Mouse (Mus musculus) lung, embryonic 15.5 days (tissue): ENCODE data around the gene Whrn. TPM values are rescaled to one million over a fixed set of nuclear protein-coding genes. Genes with fewer than 3 reads are reported as not detected.

Source experiments
- ATAC-seq: fragments of 200-750 bp; cut with Nextera tagmentation; 2 replicates; pipeline ENCODE4 v1.8.0; 2017; ENCODE audit warnings: moderate number of reproducible peaks, borderline replicate concordance; ENCODE audit not compliant: low FRiP score, low TSS enrichment; ENCODE audit errors: extremely low read depth
- H3K27ac ChIP-seq: fragments of 300-500 bp; sonication (generic); 2 replicates; pipeline ENCODE4 v1.5.1; 2015; ENCODE audit warnings: moderate library complexity, mild to moderate bottlenecking, inconsistent platforms
- H3K27me3 ChIP-seq: fragments of 300-500 bp; sonication (generic); 2 replicates; pipeline ENCODE4 v1.6.1; 2015; ENCODE audit warnings: inconsistent platforms
- H3K36me3 ChIP-seq: fragments of 300-500 bp; sonication (generic); 2 replicates; pipeline ENCODE4 v1.6.1; 2015; ENCODE audit warnings: inconsistent platforms
- H3K4me1 ChIP-seq: fragments of 300-500 bp; sonication (generic); 2 replicates; pipeline ENCODE4 v1.6.1; 2015; ENCODE audit warnings: inconsistent platforms
- H3K4me2 ChIP-seq: fragments of 300-500 bp; sonication (generic); 2 replicates; pipeline ENCODE4 v1.6.1; 2015; ENCODE audit warnings: inconsistent platforms, mild to moderate bottlenecking, moderate library complexity
- H3K4me3 ChIP-seq: fragments of 300-500 bp; sonication (generic); 2 replicates; pipeline ENCODE4 v1.5.1; 2015; ENCODE audit warnings: mild to moderate bottlenecking, inconsistent platforms
- H3K9ac ChIP-seq: fragments of 300-500 bp; sonication (generic); 2 replicates; pipeline ENCODE4 v1.6.1; 2015; ENCODE audit warnings: inconsistent platforms
- H3K9me3 ChIP-seq: fragments of 300-500 bp; sonication (generic); 2 replicates; pipeline ENCODE4 v1.6.1; 2016; ENCODE audit warnings: inconsistent platforms
- WGBS: fragments of 180-500 bp; shearing (Covaris S2); methylation state at CpG from one replicate; pipeline ENCODE4 v1.1.7; 2015; 5-methylcytosine and 5-hydroxymethylcytosine counted together
- polyA plus RNA-seq: library from polyadenylated mRNA; unstranded; fragments of >200 nt; fragmentation: Nextera tagmentation; extraction: Ambion mirVana; gene quantifications from 2 replicates; pipeline ENCODE4 v1.2.1, GENCODE M21; 2015

Whrn gene
- polyA plus RNA-seq, 1 experiment from 2014 or later, result 2.7 TPM

DNA sequence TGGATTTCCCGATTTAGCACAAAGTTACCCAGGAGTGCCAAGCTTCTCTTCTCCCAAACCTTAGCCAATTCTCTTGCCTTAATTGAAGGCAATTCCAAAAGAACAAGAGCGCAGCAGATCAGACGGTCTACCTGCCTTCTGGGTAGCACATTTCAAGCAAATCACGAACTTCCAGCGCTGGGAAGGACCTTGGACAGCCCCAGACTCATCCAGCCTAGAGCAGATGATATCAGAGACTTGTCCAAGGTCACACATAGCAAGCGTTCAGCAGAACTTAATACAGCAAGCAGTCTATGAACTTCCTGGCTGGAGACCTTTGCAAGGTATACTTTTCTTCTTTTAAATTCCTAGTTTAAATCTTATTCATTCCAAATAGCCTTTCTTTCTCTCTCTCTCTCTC lies 4.3 kb downstream of the Whrn start:
- Histone ChIP-seq H3K9me3 (no peaks in the 10 kb centered on the region), H3K27me3 (peaks cover 23% of the 10 kb centered on the region), H3K4me3 (no peak overlapping the region), H3K36me3 (no peaks in the 10 kb centered on the region), H3K4me1 (peaks cover 27% of the 10 kb centered on the region), H3K4me2 (no peak overlapping the region), H3K9ac (no peak overlapping the region), H3K27ac (no peak overlapping the region)
- no peak for ATAC-seq
- 72% methylated on average over 6 of the region's 6 CpGs for WGBS

- Histone ChIP-seq H3K9me3 (no peaks in the 10 kb centered on the region), H3K4me1 (peaks cover 16% of the 10 kb centered on the region), H3K9ac (no peak overlapping the region), H3K36me3 (no peaks in the 10 kb centered on the region), H3K27me3 (peaks cover 16% of the 10 kb centered on the region), H3K4me2 (no peak overlapping the region), H3K4me3 (no peak overlapping the region), H3K27ac (no peak overlapping the region)
- no peak for ATAC-seq
- WGBS, result 72% methylated on average over 3 of the region's 3 CpGs
These were observed 5.6 kb downstream of the Whrn start for GRCm38 (mm10) chr4:63490146-63490545.

DNA sequence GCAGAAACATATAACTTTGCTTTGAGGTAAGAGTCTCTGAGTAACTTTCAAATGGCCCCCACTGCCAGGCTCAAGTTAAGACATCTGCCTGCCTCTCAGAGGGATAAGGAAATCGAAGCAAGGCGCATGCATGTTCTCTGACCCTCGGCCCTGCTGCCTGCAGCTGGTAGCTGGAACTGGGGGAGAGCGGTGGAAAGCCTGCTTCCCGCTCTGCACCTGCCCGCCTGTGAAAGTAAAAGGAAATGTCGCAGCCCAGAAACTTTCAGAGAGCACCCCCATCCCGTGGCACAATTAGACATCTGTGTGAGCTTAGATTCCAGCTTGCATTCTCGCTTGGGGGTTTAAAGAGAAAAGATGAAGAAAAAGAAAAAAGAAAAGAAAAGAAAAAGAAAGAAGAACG lies 6.1 kb downstream of the Whrn start:
- no peak overlapping the region for H3K4me2 ChIP-seq
- no peak overlapping the region for H3K27ac ChIP-seq
- no peak for ATAC-seq
- 75% methylated on average over 10 of the region's 10 CpGs for WGBS
- H3K4me3 ChIP-seq, result no peak overlapping the region
- H3K9me3 ChIP-seq, result no peaks in the 10 kb centered on the region
- no peak overlapping the region for H3K9ac ChIP-seq
- no peaks in the 10 kb centered on the region for H3K36me3 ChIP-seq
- peaks cover 12% of the 10 kb centered on the region for H3K27me3 ChIP-seq
- H3K4me1 ChIP-seq, result peaks cover 12% of the 10 kb centered on the region

DNA sequence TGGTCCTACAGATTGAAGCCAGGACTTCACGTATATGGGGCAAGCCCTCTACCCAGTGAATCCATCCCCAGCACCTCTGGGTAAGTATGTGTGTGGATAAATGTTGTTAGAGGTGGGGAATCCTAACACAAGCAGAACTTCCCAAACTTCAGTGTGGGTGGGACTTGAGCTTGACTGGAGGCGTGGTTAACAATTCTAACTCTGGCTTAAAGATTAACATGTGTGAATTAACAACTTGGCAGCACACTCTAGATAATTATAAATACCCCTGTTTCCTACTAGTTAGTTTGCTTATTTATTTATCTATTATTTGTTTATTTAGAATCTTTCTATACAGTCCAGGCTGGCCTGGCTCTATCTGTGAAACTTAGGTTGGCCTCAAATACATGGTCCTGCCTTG lies 7.9 kb downstream of the Whrn start:
- Histone ChIP-seq H3K4me3 (no peak overlapping the region), H3K9ac (no peak overlapping the region), H3K4me1 (no peaks in the 10 kb centered on the region), H3K27ac (no peak overlapping the region), H3K27me3 (peaks cover 6% of the 10 kb centered on the region; the same call in 1 of the 2 replicates), H3K9me3 (no peaks in the 10 kb centered on the region), H3K36me3 (no peaks in the 10 kb centered on the region), H3K4me2 (no peak overlapping the region)
- WGBS, result 91% methylated on average over 2 of the region's 2 CpGs
- no peak for ATAC-seq

GRCm38 (mm10) chr4:63487256-63487655 lies 8.5 kb downstream of the Whrn start:
- ATAC-seq, result no peak
- Histone ChIP-seq H3K9me3 (no peaks in the 10 kb centered on the region), H3K4me3 (no peak overlapping the region), H3K27ac (no peak overlapping the region), H3K36me3 (no peaks in the 10 kb centered on the region), H3K27me3 (peaks cover under 1% of the 10 kb centered on the region; the same call in 1 of the 2 replicates), H3K4me1 (no peaks in the 10 kb centered on the region), H3K9ac (no peak overlapping the region), H3K4me2 (no peak overlapping the region)
- 85% methylated on average over 6 of the region's 6 CpGs for WGBS

- Histone ChIP-seq H3K27me3 (no peaks in the 10 kb centered on the region; the same call in 1 of the 2 replicates), H3K4me2 (no peak overlapping the region), H3K4me3 (no peak overlapping the region), H3K36me3 (no peaks in the 10 kb centered on the region), H3K9me3 (no peaks in the 10 kb centered on the region), H3K9ac (no peak overlapping the region), H3K27ac (no peak overlapping the region), H3K4me1 (no peaks in the 10 kb centered on the region)
- no peak for ATAC-seq
- WGBS, result 61% methylated on average over 4 of the region's 4 CpGs
These were observed 9.3 kb downstream of the Whrn start for GRCm38 (mm10) chr4:63486523-63486922.

GRCm38 (mm10) chr4:63483741-63484140 lies 12.1 kb downstream of the Whrn start:
- no peaks in the 10 kb centered on the region for H3K36me3 ChIP-seq
- H3K4me2 ChIP-seq, result no peak overlapping the region
- H3K9me3 ChIP-seq, result no peaks in the 10 kb centered on the region
- H3K4me3 ChIP-seq, result no peak overlapping the region
- no peaks in the 10 kb centered on the region for H3K27me3 ChIP-seq
- no peak for ATAC-seq
- 71% methylated on average over 7 of the region's 7 CpGs for whole genome bisulfite sequencing
- H3K27ac ChIP-seq, result no peak overlapping the region
- peaks cover 6% of the 10 kb centered on the region for H3K4me1 ChIP-seq
- no peak overlapping the region for H3K9ac ChIP-seq

DNA sequence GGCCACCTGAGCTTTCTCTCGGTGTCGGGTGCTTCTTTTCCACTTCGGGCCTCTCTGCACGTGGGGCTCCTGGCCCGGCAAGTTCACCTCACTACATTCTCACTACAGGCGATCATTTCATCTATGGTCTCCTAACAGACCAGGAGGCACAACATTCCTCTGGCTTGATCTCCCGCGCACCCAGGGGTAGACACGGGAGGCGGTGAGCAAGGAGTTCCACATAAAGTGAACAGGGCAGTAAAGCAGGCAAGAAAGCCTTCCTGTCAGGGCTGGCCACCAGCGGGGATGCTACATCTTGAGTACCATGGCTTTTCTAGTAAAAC lies 15.0 kb downstream of the Whrn start:
- H3K27ac ChIP-seq, result no peak overlapping the region
- no peak overlapping the region for H3K9ac ChIP-seq
- WGBS, result 45% methylated on average over 11 of the region's 11 CpGs
- H3K27me3 ChIP-seq, result no peaks in the 10 kb centered on the region
- H3K4me2 ChIP-seq, result no peak overlapping the region
- no peaks in the 10 kb centered on the region for H3K36me3 ChIP-seq
- ATAC-seq, result no peak
- peaks cover 6% of the 10 kb centered on the region for H3K4me1 ChIP-seq
- no peak overlapping the region for H3K4me3 ChIP-seq
- no peaks in the 10 kb centered on the region for H3K9me3 ChIP-seq

DNA sequence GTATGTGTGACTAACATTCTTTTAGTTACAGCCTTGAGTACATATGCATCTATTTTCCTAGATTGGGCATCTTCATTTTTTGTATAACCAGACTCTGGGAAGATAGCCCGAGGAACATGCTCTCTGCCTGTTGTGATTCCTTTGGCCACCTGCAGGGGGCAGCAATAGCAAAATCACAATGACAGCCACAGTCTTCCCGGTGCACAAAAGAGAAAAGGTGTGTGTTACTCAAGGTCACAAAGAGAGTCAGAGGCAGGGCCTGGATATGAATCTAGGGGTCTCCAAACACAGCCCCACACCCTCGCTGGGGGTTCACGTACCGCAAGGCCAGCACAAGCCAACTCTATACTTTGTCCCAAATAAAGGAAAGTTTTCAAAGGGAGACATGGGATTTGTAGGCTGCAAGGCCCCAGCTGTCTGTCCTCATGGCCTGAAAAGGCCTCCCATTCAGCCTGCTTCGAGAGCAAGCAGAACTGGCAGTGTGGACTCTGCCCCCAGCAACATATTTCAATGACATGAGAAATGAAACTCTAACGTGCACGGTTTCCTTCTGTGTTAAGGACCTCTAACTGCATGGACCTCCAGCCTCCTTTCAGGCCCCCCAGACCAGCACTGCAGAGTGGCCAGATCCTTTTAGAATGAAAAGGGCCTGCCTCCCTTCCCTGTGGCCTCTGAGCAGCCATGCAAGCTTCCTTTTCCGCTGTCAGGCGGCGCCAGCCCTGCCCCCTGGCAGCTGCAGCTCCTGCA lies 15.5 kb downstream of the Whrn start:
- no peaks in the 10 kb centered on the region for H3K9me3 ChIP-seq
- WGBS, result 35% methylated on average over 11 of the region's 11 CpGs
- H3K4me2 ChIP-seq, result no peak overlapping the region
- H3K27ac ChIP-seq, result no peak overlapping the region
- ATAC-seq, result no peak; the same call in 1 of the 2 replicates
- H3K4me1 ChIP-seq, result peaks cover 6% of the 10 kb centered on the region
- H3K36me3 ChIP-seq, result no peaks in the 10 kb centered on the region
- no peak overlapping the region for H3K4me3 ChIP-seq
- no peaks in the 10 kb centered on the region for H3K27me3 ChIP-seq
- H3K9ac ChIP-seq, result no peak overlapping the region

DNA sequence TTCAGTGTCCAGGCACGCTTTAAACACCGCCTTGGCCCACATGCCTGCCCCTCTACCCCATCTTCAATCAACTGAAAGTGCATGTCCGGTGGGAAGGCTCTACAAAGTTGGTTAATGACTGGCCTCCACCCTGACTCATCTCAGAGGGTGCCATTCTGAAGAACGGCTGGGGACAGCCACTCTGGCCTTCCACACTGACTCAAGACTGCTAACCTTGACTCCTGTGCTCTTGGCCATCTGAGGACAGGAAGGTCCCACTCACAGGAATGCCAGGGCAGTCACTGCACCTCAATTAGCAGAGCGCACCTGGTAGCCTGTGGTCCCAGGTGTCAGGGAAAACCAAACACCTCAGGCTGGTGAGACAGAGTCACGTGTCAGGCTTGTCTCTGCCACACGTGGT lies 17.8 kb downstream of the Whrn start:
- ATAC-seq, result no peak
- 70% methylated on average over 7 of the region's 7 CpGs for WGBS
- H3K4me3 ChIP-seq, result no peak overlapping the region
- no peak overlapping the region for H3K4me2 ChIP-seq
- H3K27ac ChIP-seq, result no peak overlapping the region
- H3K9me3 ChIP-seq, result no peaks in the 10 kb centered on the region
- no peak overlapping the region for H3K9ac ChIP-seq
- H3K36me3 ChIP-seq, result no peaks in the 10 kb centered on the region
- no peaks in the 10 kb centered on the region for H3K27me3 ChIP-seq
- peaks cover 6% of the 10 kb centered on the region for H3K4me1 ChIP-seq

- H3K4me2 ChIP-seq, result no peak overlapping the region
- peaks cover 6% of the 10 kb centered on the region for H3K4me1 ChIP-seq
- H3K4me3 ChIP-seq, result no peak overlapping the region
- H3K9me3 ChIP-seq, result no peaks in the 10 kb centered on the region
- WGBS, result 88% methylated on average over 6 of the region's 6 CpGs
- H3K27ac ChIP-seq, result no peak overlapping the region
- ATAC-seq, result no peak
- no peak overlapping the region for H3K9ac ChIP-seq
- H3K36me3 ChIP-seq, result no peaks in the 10 kb centered on the region
- no peaks in the 10 kb centered on the region for H3K27me3 ChIP-seq
These were observed 18.9 kb downstream of the Whrn start for GRCm38 (mm10) chr4:63476891-63477290.

DNA sequence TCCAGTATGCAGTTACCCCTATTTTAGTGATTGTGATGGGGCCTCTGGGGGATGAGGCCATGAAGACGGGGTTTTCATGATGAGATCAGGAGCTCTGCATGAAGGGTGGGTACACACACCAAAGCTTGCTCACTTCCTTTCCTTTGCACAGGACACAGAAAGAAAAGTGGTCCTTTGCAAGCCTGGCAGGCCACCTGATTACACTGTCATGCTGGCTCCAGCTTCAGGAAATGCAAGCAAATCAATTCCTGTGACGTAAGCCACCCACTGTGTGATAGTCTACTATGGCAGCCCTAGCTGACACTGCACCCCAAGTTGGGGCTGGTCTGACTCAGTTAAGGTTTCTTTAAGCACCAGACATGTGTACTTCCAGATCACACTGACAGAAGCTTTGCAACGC lies 20.6 kb downstream of the Whrn start:
- 64% methylated on average over 3 of the region's 3 CpGs for WGBS
- Histone ChIP-seq H3K4me2 (no peak overlapping the region), H3K9ac (no peak overlapping the region), H3K27me3 (no peaks in the 10 kb centered on the region), H3K4me3 (no peak overlapping the region), H3K27ac (no peak overlapping the region), H3K4me1 (peaks cover 1% of the 10 kb centered on the region), H3K9me3 (no peaks in the 10 kb centered on the region), H3K36me3 (no peaks in the 10 kb centered on the region)
- ATAC-seq, result no peak

DNA sequence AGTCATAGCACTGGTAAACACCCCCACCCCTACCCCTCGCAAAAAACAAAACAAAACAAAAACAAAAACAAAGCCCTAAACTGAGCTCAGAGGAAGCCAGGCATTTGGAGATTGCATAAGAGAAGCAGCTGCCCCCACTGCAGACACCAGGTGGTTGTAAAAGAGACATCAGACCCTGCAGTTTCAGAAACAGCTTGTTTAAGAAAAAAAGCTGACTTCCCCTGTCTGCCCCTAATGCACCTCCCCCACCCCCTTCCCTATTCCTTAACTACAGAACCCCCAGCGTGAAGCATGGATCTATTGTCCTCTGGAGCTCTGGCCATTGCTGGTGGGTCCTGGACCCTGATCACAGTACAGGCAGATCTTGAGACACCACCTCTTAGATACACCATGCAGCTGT lies 21.4 kb downstream of the Whrn start:
- Histone ChIP-seq H3K4me3 (no peak overlapping the region), H3K9me3 (no peaks in the 10 kb centered on the region), H3K4me2 (no peak overlapping the region), H3K27ac (no peak overlapping the region), H3K36me3 (no peaks in the 10 kb centered on the region), H3K9ac (no peak overlapping the region), H3K4me1 (no peaks in the 10 kb centered on the region), H3K27me3 (no peaks in the 10 kb centered on the region)
- 23% methylated on average over 2 of the region's 2 CpGs for WGBS
- ATAC-seq, result no peak
